Comparison of ENCODE assay signal across 21 mouse cellular contexts in the genomic region with DNA sequence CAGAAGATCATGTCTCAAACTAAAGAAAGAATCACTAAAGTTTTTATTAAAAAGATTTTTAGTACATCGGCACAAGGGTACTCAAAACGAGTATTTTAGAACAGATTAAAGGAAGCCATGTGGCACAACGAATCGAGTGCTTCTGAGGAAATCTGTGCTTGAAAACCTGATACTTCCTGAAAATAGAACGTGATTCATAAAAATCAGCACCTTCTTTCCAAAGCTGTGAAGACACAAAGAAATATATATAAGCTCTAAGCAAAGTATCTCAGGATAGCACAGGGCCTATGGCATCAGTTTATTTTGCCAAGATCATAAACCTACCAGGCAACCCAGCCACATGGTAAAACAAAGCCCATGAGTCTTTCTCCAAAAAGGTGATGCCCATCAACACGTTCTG.
"Had no signal": no experiment of that assay in that cellular context is flagged by ENCODE, and none has a peak within 500 bp of the region (broad histone marks: within the 10 kb centered on the region; RNA-seq: fewer than 3 reads in every experiment).

No protein-coding gene starts in this region.

- H3K27ac ChIP-seq: heart, adult 2 months; heart, embryonic 13.5 days; heart, embryonic 15.5 days; hindbrain, embryonic 13.5 days; hindbrain, embryonic 15.5 days; hindbrain, postnatal 0 days; layer of hippocampus, adult 2 months; limb, embryonic 10.5 days; limb, embryonic 12.5 days; liver, embryonic 13.5 days had no signal

- DNase-seq: gastrocnemius, postnatal 14 days; gastrocnemius, postnatal 36 days; heart, adult 11 months; heart, adult 2 months; heart, postnatal 14 days; heart, postnatal 36 days; kidney, adult 18-20 months; kidney, adult 8-10 months; kidney, postnatal 10 days; kidney, postnatal 25 days; kidney, postnatal 4 days; liver; liver, embryonic 13.5 days had no signal

- H3K4me3 ChIP-seq: heart, adult 2 months; heart, embryonic 13.5 days; heart, embryonic 15.5 days; hindbrain, embryonic 13.5 days; hindbrain, embryonic 15.5 days; layer of hippocampus, adult 2 months; limb, embryonic 10.5 days; limb, embryonic 12.5 days; liver, embryonic 13.5 days had no signal
